Mouse (Mus musculus): ENCODE results near the gene Lrmp.
"Not testable (repeated sequence)": the region's sequence is repeated elsewhere in the genome, so short reads cannot be mapped to it uniquely, and the experiment has no call there.

Gene Lrmp

DNA sequence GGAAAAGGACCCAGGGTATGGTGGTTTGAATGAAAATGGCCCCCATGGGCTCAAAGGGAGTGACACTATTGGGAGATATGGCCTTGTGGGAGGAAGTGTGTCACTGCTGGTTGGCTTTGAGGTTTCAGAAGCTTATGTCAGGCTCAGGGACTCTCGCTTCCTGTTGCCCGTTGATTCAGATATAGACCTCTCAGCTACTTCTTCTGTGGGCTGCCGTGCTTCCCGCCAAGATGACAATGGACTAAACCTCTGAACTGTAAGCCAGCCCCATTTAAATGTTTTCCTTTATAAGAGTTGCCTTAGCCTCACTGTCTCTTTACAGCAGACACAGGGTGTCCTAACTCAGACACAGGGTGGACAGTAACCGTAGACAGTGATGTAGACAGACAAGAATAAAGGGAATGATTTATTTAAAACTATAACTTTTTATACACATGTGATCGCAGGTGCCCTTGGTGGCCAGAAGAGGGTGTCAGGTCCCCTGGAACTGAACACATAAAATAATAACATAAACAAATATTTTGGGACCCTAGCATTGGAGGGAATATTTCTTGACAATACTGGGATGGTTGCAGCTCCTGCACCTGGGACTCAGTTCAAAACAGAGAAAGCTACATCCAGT, at the start of gene Lrmp:
Gene Lrmp, plus strand, starts transcription at position 178 of the 622 bp plus-strand sequence.
- DNase-seq (ENCODE audit: low read depth) = no peak

DNA sequence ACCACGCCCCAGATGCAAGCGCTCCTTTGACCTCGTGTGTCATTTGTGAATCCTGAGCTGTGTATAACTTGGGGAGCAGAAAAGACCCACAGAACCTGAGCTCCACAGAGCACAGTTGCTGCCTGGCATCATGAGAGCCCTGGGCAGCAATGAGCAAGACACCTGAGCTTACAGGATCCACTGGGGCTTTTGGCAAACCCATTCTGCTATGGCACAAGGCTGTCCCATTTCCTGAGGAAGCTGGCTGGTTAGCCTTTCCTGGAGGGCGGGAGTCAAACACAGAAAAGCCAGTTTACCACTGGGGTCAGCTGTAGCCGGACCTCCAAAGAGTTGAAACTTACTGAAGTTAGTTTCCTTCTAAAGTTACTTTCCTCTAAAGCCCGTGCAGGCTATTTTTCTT, 49.0 kb upstream of the Lrmp start:
- DNase-seq (ENCODE audit: low read depth) = no peak

DNA sequence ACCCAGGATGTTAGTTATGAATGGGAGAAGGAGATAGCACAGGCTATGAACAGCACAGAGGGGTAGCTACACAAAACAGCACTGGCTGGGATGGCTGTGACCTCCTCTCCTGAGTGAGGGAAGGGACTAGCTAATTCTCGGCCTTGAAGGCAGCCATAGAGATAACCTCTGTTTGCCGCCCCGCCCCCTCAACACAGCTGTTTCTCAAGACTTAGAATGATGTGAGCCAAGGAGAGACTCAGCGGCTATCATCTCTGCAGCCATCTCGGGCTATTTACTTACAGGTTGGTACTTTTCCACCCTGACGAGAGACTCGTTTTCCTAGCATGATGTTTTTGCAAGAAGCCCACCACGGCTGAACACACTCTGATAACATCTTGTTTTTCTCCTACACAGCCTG, 47.8 kb upstream of the Lrmp start:
- DNase-seq (ENCODE audit: low read depth) = no peak

DNA sequence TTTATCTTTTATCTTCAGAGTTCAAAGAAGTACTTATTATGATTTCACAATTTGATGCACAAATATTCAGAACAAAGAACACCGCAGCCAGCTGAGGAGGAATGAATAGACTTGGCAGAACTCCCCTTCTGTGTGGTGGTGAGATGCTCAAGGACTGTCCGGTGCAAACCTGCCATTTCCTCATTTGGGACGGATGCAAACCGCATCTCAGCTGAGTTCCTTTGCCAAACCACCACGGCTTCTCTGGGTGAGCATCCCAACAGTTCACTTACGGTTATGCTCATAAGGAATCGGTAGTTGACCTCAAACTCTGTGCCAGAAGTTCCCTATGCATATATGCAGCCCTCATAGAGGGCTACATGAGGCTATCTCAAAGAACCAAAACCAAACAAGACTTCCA, 46.1 kb upstream of the Lrmp start:
- no peak for DNase-seq (ENCODE audit: low read depth)

DNA sequence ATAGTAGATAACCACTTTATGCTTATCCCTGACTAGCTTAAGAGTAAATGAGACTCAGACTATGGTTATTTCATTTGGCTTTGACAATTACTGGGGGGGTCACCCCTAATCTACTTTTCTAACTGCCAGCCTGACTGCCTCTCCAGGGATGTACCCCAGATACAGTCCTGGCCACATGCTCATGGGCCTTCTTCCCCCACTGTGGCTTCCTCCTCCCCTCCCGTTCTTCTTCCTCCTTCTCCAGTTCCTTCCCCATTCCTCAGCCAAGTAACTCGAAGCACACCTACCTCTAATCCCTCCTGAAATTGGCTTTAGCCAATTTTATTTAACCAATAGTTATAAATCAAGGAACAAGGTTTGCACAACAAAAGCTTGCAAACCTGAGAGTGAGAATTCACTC, 45.5 kb upstream of the Lrmp start:
- DNase-seq (ENCODE audit: low read depth) = no peak

DNA sequence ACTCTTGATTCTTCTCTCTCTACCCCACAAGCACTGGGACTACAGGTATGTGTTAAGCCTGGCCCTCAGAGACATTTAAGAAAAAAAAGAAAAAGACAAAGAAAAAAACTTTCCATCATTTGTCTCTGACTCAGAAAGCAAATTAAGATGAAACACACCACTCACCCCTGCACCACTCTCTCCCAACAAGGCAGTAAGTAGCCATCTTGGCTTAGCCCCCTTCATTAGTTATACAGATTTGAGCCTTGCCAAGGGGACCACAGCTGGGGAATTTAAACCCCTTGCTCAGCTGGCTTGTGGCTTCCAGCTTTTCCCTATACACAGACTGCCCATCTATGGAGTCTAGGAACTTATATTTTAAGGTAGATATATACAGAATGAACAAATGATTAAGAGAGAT, 41.0 kb upstream of the Lrmp start:
- no peak for DNase-seq (ENCODE audit: low read depth)

DNA sequence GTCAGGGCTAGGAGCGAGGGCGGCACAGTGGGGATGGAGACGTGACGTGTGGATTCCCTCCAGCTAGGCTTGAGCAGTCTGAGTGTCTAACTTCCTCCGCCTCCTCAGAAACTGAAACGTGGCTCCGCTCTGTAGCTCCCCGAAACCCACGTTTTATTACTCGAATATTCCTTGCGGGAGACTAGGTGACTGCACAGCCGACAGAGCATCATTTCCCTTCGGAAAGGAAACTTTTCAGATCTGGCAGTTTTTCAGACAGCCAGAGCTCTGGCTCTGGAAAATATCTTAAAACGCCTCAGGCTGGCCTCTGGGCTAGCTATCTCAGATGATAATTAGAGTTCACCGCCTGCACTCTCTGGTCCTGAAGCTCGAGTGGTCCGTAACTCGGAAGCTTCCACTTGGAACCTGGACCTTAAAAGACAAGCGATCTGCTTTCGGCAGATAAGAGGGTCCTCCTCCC, 40.3 kb upstream of the Lrmp start:
- no peak for DNase-seq (ENCODE audit: low read depth)

DNA sequence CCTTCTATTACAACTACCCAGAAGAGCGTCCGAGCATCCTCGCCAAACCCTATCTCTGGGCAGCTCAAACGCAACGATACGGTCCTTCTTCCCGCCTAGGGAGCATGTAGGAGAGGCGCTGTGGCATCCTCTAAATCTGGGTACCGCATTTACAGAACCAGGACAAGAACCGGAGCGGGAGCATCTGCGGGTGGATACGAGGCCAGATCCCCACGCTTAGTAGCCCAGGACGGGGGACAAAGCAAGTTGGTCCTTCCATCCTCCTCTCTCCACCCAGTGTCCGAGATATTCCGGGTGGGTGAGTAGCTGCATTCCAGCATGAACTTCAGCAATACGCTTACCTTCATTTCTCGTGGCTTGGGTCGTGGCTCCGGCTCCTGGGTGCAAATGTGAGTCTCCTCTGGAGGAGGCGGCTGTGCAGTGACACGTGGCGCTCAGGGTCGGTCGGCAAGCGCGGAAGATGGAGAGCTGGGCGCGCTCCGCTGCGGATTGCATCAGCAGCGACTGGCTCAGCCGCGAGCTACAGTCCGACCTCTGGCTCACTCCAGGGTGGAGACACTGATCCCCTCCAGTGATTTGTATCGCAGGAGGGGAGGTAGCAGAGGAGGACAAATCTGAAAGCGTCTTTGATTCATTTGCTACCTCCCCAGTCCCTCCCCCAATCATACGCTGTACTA, 39.8 kb upstream of the Lrmp start, which contains the start of gene Bcat1:
Gene Bcat1, minus strand, starts transcription at position 637 of the 677 bp plus-strand sequence.
- DNase-seq (ENCODE audit: low read depth) = no peak

DNA sequence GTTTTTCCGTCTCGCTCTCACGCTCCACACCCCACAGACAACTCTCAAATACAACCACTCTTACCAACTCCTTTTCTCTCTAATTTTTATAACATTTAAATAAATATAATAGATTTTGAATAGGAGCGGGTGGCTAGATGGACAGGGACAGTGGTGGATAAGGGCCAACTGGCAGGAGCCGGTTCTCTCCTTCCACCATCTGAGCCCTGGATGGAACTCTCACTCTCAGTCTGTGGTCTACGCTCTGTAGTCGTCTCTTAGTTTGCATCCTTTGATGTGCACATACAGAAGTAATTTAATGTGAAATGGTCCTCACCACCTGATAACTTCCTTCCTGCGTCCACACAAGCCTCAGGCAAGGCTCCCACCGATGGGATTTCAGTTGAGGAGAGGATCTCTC, 39.2 kb upstream of the Lrmp start:
- DNase-seq (ENCODE audit: low read depth) = no peak

DNA sequence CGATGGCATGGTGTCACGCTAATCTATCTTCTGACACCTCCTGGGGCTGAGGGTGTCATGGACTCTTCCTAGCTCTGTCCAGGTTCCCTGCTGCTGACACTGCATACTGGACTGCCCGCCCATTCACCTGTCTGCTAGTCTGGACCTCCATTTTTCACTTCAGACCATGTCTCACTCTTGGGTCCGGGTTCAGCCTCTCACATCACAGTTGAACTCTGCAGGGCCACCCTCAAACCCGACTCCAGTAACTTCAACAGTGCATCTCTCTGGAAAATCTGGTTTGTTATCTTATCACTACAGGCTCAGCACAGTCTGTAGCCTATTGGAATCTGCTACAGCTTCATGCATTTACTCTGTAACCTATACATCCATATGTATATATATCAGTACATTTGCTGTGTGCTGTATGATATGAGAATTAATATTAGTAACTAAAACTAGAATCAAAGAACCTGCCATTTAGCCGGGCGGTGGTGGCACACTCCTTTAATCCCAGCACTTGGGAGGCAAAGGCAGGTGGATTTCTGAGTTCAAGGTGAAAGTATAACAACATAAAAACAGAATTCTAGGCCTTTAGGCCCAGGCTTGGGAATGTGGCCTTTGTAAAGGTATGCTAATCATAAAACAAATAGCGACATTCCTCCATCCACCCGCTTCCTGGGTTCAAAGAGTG, 36.2 kb upstream of the Lrmp start:
- DNase-seq (ENCODE audit: low read depth) = no peak

DNA sequence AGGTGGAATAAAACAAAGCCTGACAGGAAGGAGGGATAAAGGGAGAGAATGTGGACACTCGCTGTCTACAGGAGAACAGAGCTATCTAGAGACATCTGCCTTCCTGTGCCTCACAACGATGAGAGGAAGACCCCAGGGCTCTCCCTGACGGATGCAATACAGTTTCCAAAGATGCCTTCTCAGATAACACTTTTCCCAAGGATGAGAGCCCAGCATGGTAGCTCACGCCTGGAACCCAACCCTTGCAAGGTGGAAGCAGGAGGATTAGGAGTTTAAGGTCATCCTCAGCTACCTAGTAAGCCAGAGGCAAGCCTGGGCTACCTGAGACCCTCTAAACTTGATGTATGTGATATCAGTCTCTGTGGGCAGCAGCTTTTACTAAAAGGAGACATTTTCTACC, 33.7 kb upstream of the Lrmp start:
- no peak for DNase-seq (ENCODE audit: low read depth)

DNA sequence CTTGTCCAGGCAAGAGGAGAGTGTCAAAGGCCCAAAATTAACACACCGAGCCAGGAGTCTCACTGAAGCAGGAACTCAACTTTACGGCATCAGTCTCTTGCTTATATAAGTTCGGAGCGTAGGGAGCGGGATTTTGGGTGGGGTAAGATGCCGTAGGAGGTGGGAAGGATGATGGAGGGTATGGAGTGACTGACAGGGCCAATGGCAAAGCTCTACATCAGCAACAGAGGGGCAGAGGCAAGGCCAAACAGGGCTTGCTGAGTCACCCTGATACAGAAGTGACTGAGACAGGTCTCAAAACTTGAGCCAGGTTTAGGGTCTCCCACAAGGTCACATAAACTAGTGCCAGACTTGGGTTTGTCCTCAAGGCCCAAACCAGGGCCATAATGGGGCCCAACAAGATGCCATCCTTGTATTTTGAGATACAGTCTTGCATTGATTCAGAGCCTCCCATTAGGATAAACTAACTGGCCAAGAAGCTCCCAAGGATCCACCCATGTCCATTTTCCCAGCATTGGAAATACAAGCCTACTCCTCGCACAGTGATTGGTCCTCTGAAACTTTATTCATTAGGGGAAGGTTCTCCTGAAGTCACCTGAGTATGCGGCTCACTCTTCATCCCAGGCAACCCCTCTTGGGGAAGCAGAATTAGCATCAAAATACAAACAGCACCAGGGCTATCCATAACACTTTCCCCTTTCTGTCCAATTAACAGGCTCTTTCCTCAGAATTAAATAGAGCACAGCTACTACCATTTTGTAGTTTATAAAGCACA, 30.9 kb upstream of the Lrmp start:
- no peak for DNase-seq (ENCODE audit: low read depth)

DNA sequence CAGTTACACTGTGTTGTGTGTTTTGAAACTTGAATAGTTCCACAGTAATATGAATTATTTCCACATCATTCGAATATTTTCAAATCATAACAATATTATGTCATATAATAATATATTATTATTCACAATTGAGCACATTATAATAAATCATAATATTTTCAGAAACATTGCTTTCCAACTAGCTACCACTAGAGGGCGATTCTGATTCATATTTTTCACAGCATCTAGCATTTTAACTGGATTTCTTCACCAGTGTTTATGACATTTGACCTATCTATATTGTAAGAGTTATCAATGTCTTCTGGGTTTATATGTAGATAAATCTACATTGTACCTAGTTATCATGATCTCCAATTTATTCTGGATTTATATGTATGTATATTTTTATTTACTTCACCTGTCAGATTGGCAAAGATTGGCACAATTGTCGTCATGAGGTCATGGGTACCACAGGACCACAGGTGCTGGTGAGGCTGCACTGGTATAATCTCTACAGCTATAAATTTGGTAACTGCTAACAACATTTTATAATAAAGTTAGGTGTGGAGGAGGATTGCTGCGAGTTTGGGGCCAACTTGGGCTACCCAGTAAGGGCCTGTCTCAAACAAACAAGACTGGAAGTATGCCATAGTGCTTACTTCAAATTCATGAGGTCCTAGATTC, 26.9 kb upstream of the Lrmp start:
- no peak for DNase-seq (ENCODE audit: low read depth)

DNA sequence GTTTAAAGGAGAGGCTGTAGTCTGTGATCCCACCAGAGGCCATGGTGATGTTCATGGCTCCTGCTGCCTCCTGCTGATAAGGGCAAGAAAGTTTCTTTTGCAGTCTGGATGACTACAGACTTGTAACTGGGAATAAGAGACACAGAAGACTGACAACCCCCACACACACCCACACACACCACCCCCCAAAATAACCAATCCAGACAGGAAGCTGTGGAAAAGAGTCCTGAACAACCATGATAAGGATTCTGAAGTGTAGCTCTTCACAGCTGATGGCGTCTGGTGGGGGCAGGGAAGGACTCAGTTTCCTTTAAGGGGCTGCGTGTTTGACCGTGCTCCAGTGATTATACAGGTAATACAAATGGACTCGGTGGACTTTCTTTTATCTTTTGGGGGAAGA, 26.1 kb upstream of the Lrmp start:
- DNase-seq (ENCODE audit: low read depth) = no peak

DNA sequence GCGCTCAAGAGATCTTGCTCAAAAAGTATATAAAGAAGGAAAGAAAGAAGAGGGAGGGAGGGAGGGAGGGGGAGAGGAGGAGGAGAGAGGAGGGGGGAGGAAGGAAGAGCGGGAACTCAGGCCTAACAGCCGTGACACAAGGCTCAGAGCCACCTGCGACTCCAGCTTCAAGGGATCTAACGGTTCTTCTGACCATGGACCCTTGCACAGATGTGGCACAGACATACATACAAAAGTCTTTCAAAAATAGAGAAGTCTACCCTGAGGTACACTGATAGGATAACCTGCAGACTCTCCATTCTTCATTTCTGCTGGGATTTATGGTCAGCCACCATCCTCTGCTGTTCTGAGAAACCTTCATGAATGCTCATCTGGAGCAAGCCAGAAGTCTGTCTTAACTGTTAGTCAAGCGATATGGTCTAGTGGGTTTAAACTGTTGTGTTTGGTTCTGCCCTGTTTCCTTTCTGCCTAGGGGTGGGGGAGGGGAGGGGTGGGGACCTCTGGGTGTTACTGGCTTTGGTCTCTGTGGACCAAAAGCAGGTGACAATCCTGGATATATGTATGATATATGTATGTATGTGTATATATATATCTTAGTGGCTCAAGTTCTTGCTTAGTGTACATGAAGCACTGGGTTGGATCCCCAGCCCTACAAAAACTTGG, 25.1 kb upstream of the Lrmp start:
- no peak for DNase-seq (ENCODE audit: low read depth)

DNA sequence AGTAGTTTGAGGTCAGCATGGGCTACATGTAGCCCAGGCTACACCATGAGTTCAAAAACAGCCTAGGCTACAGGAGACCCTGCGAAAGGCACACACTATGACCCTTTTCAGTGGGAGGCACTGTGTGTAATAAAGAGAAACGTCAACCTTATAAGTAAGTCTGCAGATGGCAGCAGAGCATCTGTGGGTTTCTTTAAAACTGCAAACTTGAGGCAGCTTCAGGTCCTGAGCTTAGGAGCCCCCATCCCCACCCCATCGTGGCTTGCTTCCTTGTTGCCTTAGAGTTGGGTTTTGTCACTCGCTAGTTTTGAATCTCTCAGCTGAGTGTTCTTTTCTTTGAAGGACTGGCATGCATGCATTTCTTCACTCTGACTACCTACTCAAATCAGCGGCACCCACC, 24.5 kb upstream of the Lrmp start:
- no peak for DNase-seq (ENCODE audit: low read depth)

DNA sequence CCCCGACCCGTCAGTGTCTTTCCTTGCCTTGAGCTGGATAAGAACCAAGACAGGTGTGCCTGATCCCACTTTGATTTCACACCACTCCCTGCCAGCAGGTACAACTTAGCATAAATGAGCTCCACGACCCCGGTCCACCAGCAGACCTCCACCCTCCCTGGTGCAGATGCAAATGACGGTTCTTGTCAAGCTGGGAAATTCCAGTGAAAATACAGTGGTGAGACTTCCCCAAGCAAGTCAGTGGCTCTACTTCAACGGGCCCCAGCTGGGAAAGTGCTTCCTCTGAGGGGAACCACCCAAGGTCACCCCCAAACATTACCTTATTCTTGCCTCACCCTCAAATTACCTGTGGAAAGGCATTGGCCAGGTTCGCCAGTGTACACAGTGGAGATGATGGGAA, 23.5 kb upstream of the Lrmp start:
- DNase-seq (ENCODE audit: low read depth) = no peak

DNA sequence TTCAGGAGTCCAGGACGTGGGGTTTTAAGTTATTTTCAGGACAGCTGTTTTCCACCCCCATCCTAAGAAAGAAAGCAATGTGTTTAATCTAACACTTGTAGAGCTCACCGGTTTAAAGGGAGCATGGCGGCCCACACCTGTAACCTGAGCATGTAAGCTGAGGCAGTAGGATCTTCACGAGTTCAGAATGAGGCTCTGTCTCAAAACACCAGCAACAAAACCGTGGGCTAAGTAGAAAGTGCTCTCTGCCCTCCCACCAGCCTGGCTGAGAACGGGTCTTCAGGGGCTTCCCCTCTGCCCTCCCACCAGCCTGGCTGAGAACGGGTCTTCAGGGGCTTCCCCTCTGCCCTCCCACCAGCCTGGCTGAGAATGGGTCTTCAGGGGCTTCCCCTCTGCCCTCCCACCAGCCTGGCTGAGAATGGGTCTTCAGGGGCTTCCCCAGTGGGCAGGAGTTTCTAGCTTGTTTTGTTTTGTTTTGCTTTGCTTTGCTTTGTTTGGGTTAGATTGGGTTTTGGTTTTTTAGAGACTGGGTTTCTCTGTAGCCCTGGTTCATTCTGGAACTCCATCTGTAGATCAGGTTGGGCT, 22.3 kb upstream of the Lrmp start:
- DNase-seq (ENCODE audit: low read depth) = not testable (repeated sequence)

DNA sequence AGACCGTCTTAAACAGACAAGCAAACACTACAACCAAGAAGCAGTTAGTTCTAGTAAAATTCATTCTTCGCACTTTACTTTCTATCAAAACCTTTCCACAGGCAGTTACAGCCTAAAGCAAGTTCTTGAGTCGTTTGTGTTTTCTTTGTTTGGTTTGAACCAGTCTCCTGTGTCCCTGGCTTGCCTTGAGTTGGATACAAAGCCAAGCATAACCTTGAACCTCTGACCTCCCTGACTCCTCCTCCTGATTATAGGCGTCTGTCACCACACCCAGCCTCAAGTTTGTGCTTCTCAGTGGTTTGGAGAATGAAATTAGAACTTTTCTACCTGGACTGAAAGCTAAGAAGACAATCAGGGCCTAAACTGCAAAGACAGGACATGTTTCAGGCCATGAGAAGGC, 21.0 kb upstream of the Lrmp start:
- DNase-seq (ENCODE audit: low read depth) = no peak

DNA sequence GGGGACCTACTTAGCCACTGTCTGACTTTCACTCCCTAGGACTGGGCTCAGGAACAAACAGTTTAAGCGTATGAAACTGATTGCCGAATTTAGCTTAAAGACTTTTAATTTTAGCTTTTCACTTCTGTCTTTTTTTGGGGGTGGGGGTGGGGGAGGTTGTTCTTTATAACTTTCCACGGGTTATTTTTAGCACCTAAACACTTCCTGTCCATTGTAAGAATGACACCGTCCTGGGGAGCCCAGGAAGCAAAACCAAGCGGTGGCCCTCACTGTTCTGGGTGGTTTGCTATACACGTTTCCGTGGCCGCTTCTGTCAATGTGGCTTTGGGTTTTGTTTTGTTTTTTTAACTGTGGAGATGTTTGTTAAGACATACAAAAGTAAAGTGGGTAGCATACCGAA, 14.5 kb upstream of the Lrmp start:
- DNase-seq (ENCODE audit: low read depth) = no peak

DNA sequence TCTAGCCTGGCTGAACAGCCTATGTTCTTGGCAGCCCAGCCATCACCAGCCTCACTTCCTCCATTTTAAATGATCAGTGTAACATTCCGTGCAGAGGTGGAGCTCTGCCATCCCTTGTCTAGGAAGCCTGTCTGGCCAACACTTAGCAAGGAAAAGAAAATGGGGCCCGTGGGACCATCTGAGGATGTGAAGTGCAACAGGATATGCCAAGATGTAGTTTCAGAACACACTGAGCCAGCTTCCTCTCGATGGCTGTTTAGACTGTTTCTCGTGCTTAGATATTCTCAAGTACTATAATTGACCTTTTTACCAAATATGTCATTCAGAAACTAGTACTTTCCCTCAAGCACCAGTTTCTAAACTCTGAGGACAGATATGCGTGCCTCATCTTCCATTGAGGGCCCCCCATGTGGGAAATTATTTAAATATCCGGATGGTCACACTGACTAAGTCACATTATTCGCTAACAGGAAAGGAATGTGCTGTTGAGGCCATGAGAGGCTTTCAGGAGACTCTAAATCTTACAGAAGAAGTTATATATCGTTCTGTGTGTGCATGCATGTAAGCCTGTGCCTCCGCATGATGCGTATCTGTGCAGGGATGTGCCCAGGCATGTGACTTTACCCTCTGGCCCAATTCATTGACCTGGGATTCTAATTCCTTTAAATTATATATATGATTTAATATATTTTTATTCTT, 11.1 kb upstream of the Lrmp start:
- no peak for DNase-seq (ENCODE audit: low read depth)
